Mouse (Mus musculus): Measurements from ENCODE around the gene Cldn5.
A peak's percentile ranks its signal among the peaks of the same experiment; 100 is the strongest.

Gene Cldn5

GRCm38 (mm10) chr16:18776556-18777100 lies at the start of gene Cldn5:
Gene Cldn5, plus strand, starts transcription at chr16:18776847.
- DNase-seq: peak; percentile 91

GRCm38 (mm10) chr16:18727536-18728499 lies 48.8 kb upstream of the Cldn5 start:
- no peak for DNase-seq

- DNase-seq: no peak
These were observed 47.5 kb upstream of the Cldn5 start for GRCm38 (mm10) chr16:18729185-18729584.

- DNase-seq: no peak
These were observed 46.0 kb upstream of the Cldn5 start for GRCm38 (mm10) chr16:18730640-18731039.

- peak; percentile 73 for DNase-seq
These were observed 43.3 kb upstream of the Cldn5 start for GRCm38 (mm10) chr16:18733100-18733956.

- DNase-seq: no peak
These were observed 38.3 kb upstream of the Cldn5 start for GRCm38 (mm10) chr16:18738303-18738702.

GRCm38 (mm10) chr16:18746268-18747122 lies 30.2 kb upstream of the Cldn5 start:
- DNase-seq: no peak

- peak; percentile 19 for DNase-seq
These were observed 25.5 kb upstream of the Cldn5 start for GRCm38 (mm10) chr16:18751101-18751500.

GRCm38 (mm10) chr16:18751885-18752499 lies 24.7 kb upstream of the Cldn5 start:
- peak; percentile 58 for DNase-seq

- DNase-seq: peak; percentile 73
These were observed 14.9 kb upstream of the Cldn5 start for GRCm38 (mm10) chr16:18761734-18762133.

- no peak for DNase-seq
These were observed 13.7 kb upstream of the Cldn5 start for GRCm38 (mm10) chr16:18762960-18763359.

GRCm38 (mm10) chr16:18766390-18766789 lies 10.3 kb upstream of the Cldn5 start:
- DNase-seq: peak; percentile 61

GRCm38 (mm10) chr16:18769501-18769900 lies 7.1 kb upstream of the Cldn5 start:
- DNase-seq: no peak

GRCm38 (mm10) chr16:18773936-18774335 lies 2.7 kb upstream of the Cldn5 start:
- DNase-seq: peak; percentile 27

GRCm38 (mm10) chr16:18775621-18776555 lies 759 bp upstream of the Cldn5 start:
- DNase-seq: peak; percentile 83

- DNase-seq: peak; percentile 26
These were observed 744 bp downstream of the Cldn5 start for GRCm38 (mm10) chr16:18777101-18778080.

- no peak for DNase-seq
These were observed 1.8 kb downstream of the Cldn5 start for GRCm38 (mm10) chr16:18778461-18778860.

GRCm38 (mm10) chr16:18781810-18782209 lies 5.2 kb downstream of the Cldn5 start:
- no peak for DNase-seq

- no peak for DNase-seq
These were observed 8.4 kb downstream of the Cldn5 start for GRCm38 (mm10) chr16:18785025-18785424.
